Mouse (Mus musculus): ENCODE measurements around the gene 2310034G01Rik. TPM values are rescaled to one million over a fixed set of nuclear protein-coding genes. Genes with fewer than 3 reads are reported as not detected.

The 2310034G01Rik gene
- total and polyA plus RNA-seq, 3 experiments: 0.50 to 0.95 TPM; not detected in 1

GRCm38 (mm10) chr19:46338331-46338936 is 11.7 kb downstream of the 2310034G01Rik start, which contains the start of gene Cuedc2 (continued):
- TF ChIP-seq ELF1 (IDR thresholded peaks at IDR 0.05; ENCODE audit: low read depth, low read length) (peak; percentile 85), USF2 (IDR thresholded peaks at IDR 0.05; ENCODE audit: borderline replicate concordance in 1 of 2, insufficient read depth in 1 of 2, low read depth in 1 of 2, low read length in 2 of 2) (peak in 1 of 2 experiments; percentile 63; a peak in 2 of 4 replicates), MYC (IDR thresholded peaks at IDR 0.05; ENCODE audit: low read depth, low read length) (peak; percentile 96)

- H3K36me3 ChIP-seq (ENCODE audit: control insufficient read depth in 1 of 2, insufficient read depth in 2 of 2, low read length in 2 of 2): peaks cover 0 to 30% of the 10 kb centered on the region in 2 experiments; a peak in 2 of 4 replicates
- H3K27ac ChIP-seq (ENCODE audit: control insufficient read depth, low read depth, low read length): peak overlapping the region; percentile 60
Measured at GRCm38 (mm10) chr19:46337719-46338330, 12.3 kb downstream of the 2310034G01Rik start.

GRCm38 (mm10) chr19:46333906-46334305 is 16.2 kb downstream of the 2310034G01Rik start:
- H3K36me3 ChIP-seq (ENCODE audit: control insufficient read depth in 1 of 2, insufficient read depth in 2 of 2, low read length in 2 of 2): peaks cover 0 to 9% of the 10 kb centered on the region in 2 experiments; a peak in 2 of 4 replicates
- no peak overlapping the region for H3K27ac ChIP-seq (ENCODE audit: control insufficient read depth, low read depth, low read length)
- H3K4me1 ChIP-seq (ENCODE audit: control insufficient read depth in 1 of 2, insufficient read depth in 2 of 2, low read length in 2 of 2): peaks cover 6 to 8% of the 10 kb centered on the region in 2 experiments
- H3K79me2 ChIP-seq (ENCODE audit: control insufficient read depth, insufficient read depth, low read length, poor library complexity): peaks cover 18% of the 10 kb centered on the region
- H3K9me3 ChIP-seq (replicated peaks; ENCODE audit: insufficient read depth, low read length): no peaks in the 10 kb centered on the region
- no peak for TF ChIP-seq NELFE (IDR thresholded peaks at IDR 0.05; ENCODE audit: low read depth, low read length)
- TF ChIP-seq ZNF384 (IDR thresholded peaks at IDR 0.05; ENCODE audit: low read depth, low read length): no peak
- no peak for TF ChIP-seq ETS1 (IDR thresholded peaks at IDR 0.05; ENCODE audit: low read depth, low read length)
- no peak for TF ChIP-seq MAFK (IDR thresholded peaks at IDR 0.05; ENCODE audit: borderline replicate concordance, low read depth, low read length)
- no peak for TF ChIP-seq TCF12 (IDR thresholded peaks at IDR 0.05; ENCODE audit: low read depth, low read length)
- TF ChIP-seq GABPA (IDR thresholded peaks at IDR 0.05; ENCODE audit: low read depth, low read length): no peak
- no peak for TF ChIP-seq MYB (IDR thresholded peaks at IDR 0.05; ENCODE audit: low read depth, low read length)
- TF ChIP-seq GATA1 (IDR thresholded peaks at IDR 0.05; ENCODE audit: low read depth, low read length): no peak
- no peak for TF ChIP-seq CHD1 (IDR thresholded peaks at IDR 0.05; ENCODE audit: low read depth, low read length)
- no peak for TF ChIP-seq EP300 (IDR thresholded peaks at IDR 0.05; ENCODE audit: low read depth in 1 of 2, low read length in 2 of 2)
- no peak for TF ChIP-seq RCOR1 (IDR thresholded peaks at IDR 0.05; ENCODE audit: low read depth, low read length)
- no peak for TF ChIP-seq RAD21 (IDR thresholded peaks at IDR 0.05; ENCODE audit: low read depth, low read length)
- TF ChIP-seq POLR2A (IDR thresholded peaks at IDR 0.05; ENCODE audit: control insufficient read depth in 1 of 2, insufficient read depth in 1 of 2, low read depth in 1 of 2, low read length in 2 of 2, poor library complexity in 1 of 2): no peak
- no peak for TF ChIP-seq TAL1 (IDR thresholded peaks at IDR 0.05; ENCODE audit: low read length)
- TF ChIP-seq MEF2A (IDR thresholded peaks at IDR 0.05; ENCODE audit: extremely low read depth, insufficient replicate concordance, low read depth, low read length, poor library complexity, severe bottlenecking): no peak
- TF ChIP-seq POLR2AphosphoS2 (IDR thresholded peaks at IDR 0.05; ENCODE audit: low read length): no peak
- no peak for TF ChIP-seq BHLHE40 (IDR thresholded peaks at IDR 0.05; ENCODE audit: borderline replicate concordance, low read depth, low read length)
- TF ChIP-seq ZC3H11A (IDR thresholded peaks at IDR 0.05; ENCODE audit: low read depth, low read length): no peak
- no peak for TF ChIP-seq JUND (IDR thresholded peaks at IDR 0.05; ENCODE audit: low read depth, low read length)
- no peak for TF ChIP-seq TBP (IDR thresholded peaks at IDR 0.05; ENCODE audit: low read depth, low read length)
- no peak overlapping the region for H3K9ac ChIP-seq (ENCODE audit: control insufficient read depth, low read depth, low read length, poor library complexity, severe bottlenecking)
- DNase-seq (ENCODE audit: low read depth, low spot score): no peak
- H3K27me3 ChIP-seq (ENCODE audit: control insufficient read depth in 1 of 2, insufficient read depth in 2 of 2, low read length in 2 of 2): no peaks in the 10 kb centered on the region
- no peak overlapping the region for H3K4me3 ChIP-seq (ENCODE audit: control insufficient read depth in 1 of 2, insufficient read depth in 1 of 2, low read depth in 2 of 2, low read length in 2 of 2)

More at GRCm38 (mm10) chr19:46337719-46338330, 12.3 kb downstream of the 2310034G01Rik start:
- no peaks in the 10 kb centered on the region for H3K27me3 ChIP-seq (ENCODE audit: control insufficient read depth in 1 of 2, insufficient read depth in 2 of 2, low read length in 2 of 2)
- no peak for DNase-seq (ENCODE audit: low read depth, low spot score)
- H3K4me3 ChIP-seq (ENCODE audit: control insufficient read depth in 1 of 2, insufficient read depth in 1 of 2, low read depth in 2 of 2, low read length in 2 of 2): peak overlapping the region; percentile 45 to 79
- peaks cover 18% of the 10 kb centered on the region for H3K79me2 ChIP-seq (ENCODE audit: control insufficient read depth, insufficient read depth, low read length, poor library complexity)
- H3K4me1 ChIP-seq (ENCODE audit: control insufficient read depth in 1 of 2, insufficient read depth in 2 of 2, low read length in 2 of 2): peaks cover 17 to 30% of the 10 kb centered on the region in 2 experiments
- H3K9me3 ChIP-seq (replicated peaks; ENCODE audit: insufficient read depth, low read length): no peaks in the 10 kb centered on the region
- TF ChIP-seq GABPA (IDR thresholded peaks at IDR 0.05; ENCODE audit: low read depth, low read length) (no peak), RCOR1 (IDR thresholded peaks at IDR 0.05; ENCODE audit: low read depth, low read length) (no peak), RAD21 (IDR thresholded peaks at IDR 0.05; ENCODE audit: low read depth, low read length) (no peak), CHD1 (IDR thresholded peaks at IDR 0.05; ENCODE audit: low read depth, low read length) (0 out of 2 replicates have a peak, but pooled peaks have one; percentile 63), SMC3 (IDR thresholded peaks at IDR 0.05; ENCODE audit: low read depth, low read length) (no peak; the same call in 1 of the 2 replicates), MAZ (IDR thresholded peaks at IDR 0.05; ENCODE audit: low read depth, low read length) (no peak), MYB (IDR thresholded peaks at IDR 0.05; ENCODE audit: low read depth, low read length) (no peak), POLR2AphosphoS2 (IDR thresholded peaks at IDR 0.05; ENCODE audit: low read length) (peak; percentile 41; the same call in 1 of the 2 replicates), TCF12 (IDR thresholded peaks at IDR 0.05; ENCODE audit: low read depth, low read length) (no peak), EP300 (IDR thresholded peaks at IDR 0.05; ENCODE audit: low read depth in 1 of 2, low read length in 2 of 2) (0 out of 4 replicates have a peak, but pooled peaks of 1 of the 2 experiments have one; percentile 3), HCFC1 (IDR thresholded peaks at IDR 0.05; ENCODE audit: low read depth, low read length) (no peak)
- peak overlapping the region; percentile 79 for H3K9ac ChIP-seq (ENCODE audit: control insufficient read depth, low read depth, low read length, poor library complexity, severe bottlenecking)

Measured in MEL (cell line).